Mouse (Mus musculus) forebrain, embryonic 14.5 days (tissue): Measurements from ENCODE around the gene Eprs. TPM values are rescaled to one million over a fixed set of nuclear protein-coding genes. Genes with fewer than 3 reads are reported as not detected.
A peak's percentile ranks its signal among the peaks of the same experiment; 100 is the strongest.

Experiments used
- ATAC-seq: fragments of 200-750 bp; cut with Nextera tagmentation; 2 replicates; pipeline ENCODE4 v1.8.0; 2017; ENCODE audit warnings: mild to moderate bottlenecking, moderate library complexity
- DNase-seq: peaks from one replicate; pipeline ENCODE4 v3.0.0-alpha.2; 2015; ENCODE audit warnings: low spot score
- H3K27ac ChIP-seq: fragments of 300-500 bp; sonication (generic); 2 replicates; pipeline ENCODE4 v1.5.1; 2014; ENCODE audit warnings: low read depth, mild to moderate bottlenecking, control low read depth, low read length, moderate library complexity
- H3K27me3 ChIP-seq: fragments of 300-500 bp; sonication (generic); replicated peaks from 2 replicates; pipeline ENCODE4 v1.6.1; 2014; ENCODE audit warnings: low read length, control low read depth, mixed read lengths; ENCODE audit not compliant: control insufficient read depth, insufficient read depth
- H3K36me3 ChIP-seq: fragments of 300-500 bp; sonication (generic); 2 replicates; pipeline ENCODE4 v1.6.1; 2014; ENCODE audit warnings: low read length, control low read depth; ENCODE audit not compliant: control insufficient read depth, insufficient read depth
- H3K4me1 ChIP-seq: fragments of 300-500 bp; sonication (generic); 2 replicates; pipeline ENCODE4 v1.6.1; 2014; ENCODE audit warnings: antibody characterized with exemption, low read length, control low read depth; ENCODE audit not compliant: control insufficient read depth, insufficient read depth
- H3K4me2 ChIP-seq: fragments of 300-500 bp; sonication (generic); 2 replicates; pipeline ENCODE4 v1.6.1; 2014; ENCODE audit warnings: mild to moderate bottlenecking, control low read depth, low read length
- H3K4me3 ChIP-seq: fragments of 300-500 bp; sonication (generic); 2 replicates; pipeline ENCODE4 v1.5.1; 2014; ENCODE audit warnings: low read depth, low read length, control low read depth
- H3K9ac ChIP-seq: fragments of 300-500 bp; sonication (generic); 2 replicates; pipeline ENCODE4 v1.6.1; 2014; ENCODE audit warnings: mild to moderate bottlenecking, low read length, control low read depth, moderate library complexity
- H3K9me3 ChIP-seq: fragments of 300-500 bp; sonication (generic); replicated peaks from 2 replicates; pipeline ENCODE4 v1.6.1; 2016; ENCODE audit warnings: low read length, control low read depth, mixed read lengths; ENCODE audit not compliant: control insufficient read depth
- WGBS: fragments of 180-500 bp; shearing (Covaris S2); extraction: QIAGEN DNeasy Blood & Tissue Kit; methylation state at CpG from one replicate; pipeline ENCODE4 v1.1.7; 2014; 5-methylcytosine and 5-hydroxymethylcytosine counted together
- polyA plus RNA-seq: library from polyadenylated mRNA; unstranded; fragments of >200 nt; fragmentation: Nextera tagmentation; extraction: Ambion mirVana; gene quantifications from 2 replicates; pipeline ENCODE4 v1.2.1, GENCODE M21; 2014

Gene Eprs
- polyA plus RNA-seq, 1 experiment from 2014 or later, result 142 TPM

DNA sequence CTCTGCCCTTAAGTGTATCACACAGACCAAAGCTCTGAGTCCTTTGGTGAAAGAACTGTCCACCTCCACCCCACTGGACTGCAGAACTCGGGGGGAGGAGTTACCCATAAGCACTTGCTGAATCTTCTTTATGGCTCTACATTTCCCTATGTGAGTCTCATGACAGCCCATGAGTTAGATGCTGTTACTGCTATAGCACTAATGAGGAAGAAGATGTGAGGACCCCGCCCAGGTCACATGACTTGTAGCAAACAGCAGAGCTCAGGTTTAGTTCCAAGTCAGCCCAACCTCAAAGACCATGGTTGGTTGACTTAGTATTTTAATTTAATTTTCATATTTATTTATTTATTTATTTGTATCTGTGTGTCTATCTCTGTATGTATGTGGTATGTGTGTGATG, 86.9 kb downstream of the Eprs start:
- DNase-seq (no peak), ATAC-seq (no peak)
- Histone ChIP-seq H3K27me3 (no peaks in the 10 kb centered on the region; the same call in 1 of the 2 replicates), H3K9me3 (no peaks in the 10 kb centered on the region), H3K4me2 (no peak overlapping the region), H3K4me1 (no peaks in the 10 kb centered on the region), H3K36me3 (no peaks in the 10 kb centered on the region), H3K4me3 (no peak overlapping the region), H3K27ac (no peak overlapping the region), H3K9ac (no peak overlapping the region)
- WGBS, result 86% methylated on average over 2 of the region's 2 CpGs

DNA sequence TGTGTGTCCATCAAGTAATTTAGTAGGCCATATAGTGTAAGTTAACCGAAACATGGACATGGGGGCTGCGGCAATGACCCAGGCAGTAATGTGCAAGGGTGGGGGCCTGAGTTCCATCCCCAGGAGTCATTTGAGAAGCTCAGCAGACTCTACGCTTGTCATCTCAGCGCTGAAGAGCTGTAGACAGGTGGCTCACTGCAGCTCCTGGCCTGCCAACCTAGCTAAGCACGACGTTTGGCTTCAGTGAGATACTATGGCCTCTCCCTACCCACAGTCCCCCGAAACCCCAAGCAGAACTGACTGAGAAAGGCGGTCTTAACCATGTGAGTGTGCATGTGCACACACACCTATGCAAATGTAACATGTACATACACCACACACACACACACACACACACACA, 88.2 kb downstream of the Eprs start:
- H3K27ac ChIP-seq, result no peak overlapping the region
- no peaks in the 10 kb centered on the region; the same call in 1 of the 2 replicates for H3K27me3 ChIP-seq
- no peaks in the 10 kb centered on the region for H3K4me1 ChIP-seq
- 87% methylated on average over 8 of the region's 8 CpGs for WGBS
- H3K4me3 ChIP-seq, result no peak overlapping the region
- no peak for ATAC-seq
- no peaks in the 10 kb centered on the region for H3K36me3 ChIP-seq
- no peak overlapping the region for H3K4me2 ChIP-seq
- H3K9me3 ChIP-seq, result no peaks in the 10 kb centered on the region
- H3K9ac ChIP-seq, result no peak overlapping the region
- no peak for DNase-seq

DNA sequence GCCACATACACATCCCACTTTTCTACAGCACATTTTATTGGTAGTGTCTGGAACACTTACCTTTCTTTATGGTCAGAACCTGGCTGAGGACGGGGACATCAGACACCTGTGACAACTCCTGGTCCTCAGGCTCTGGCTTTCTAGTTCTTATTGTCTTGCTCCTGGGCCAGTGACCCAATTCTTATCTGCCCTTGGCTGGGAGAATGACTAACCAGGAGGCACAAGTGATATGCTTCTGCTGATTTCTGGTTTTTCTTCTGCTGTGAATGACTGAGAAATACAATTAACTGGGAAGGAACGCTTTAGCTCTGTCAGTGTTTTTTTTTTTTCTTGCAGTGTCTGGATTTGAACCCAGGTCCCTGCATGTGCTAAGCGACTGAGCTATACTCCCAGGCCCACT, 88.7 kb downstream of the Eprs start:
- H3K9ac ChIP-seq, result no peak overlapping the region
- ATAC-seq (no peak), DNase-seq (no peak)
- no peak overlapping the region for H3K4me2 ChIP-seq
- 88% methylated on average over 3 of the region's 3 CpGs for WGBS
- H3K4me1 ChIP-seq, result no peaks in the 10 kb centered on the region
- H3K4me3 ChIP-seq, result no peak overlapping the region
- H3K9me3 ChIP-seq, result no peaks in the 10 kb centered on the region
- no peak overlapping the region for H3K27ac ChIP-seq
- H3K36me3 ChIP-seq, result no peaks in the 10 kb centered on the region
- H3K27me3 ChIP-seq, result no peaks in the 10 kb centered on the region; the same call in 1 of the 2 replicates

DNA sequence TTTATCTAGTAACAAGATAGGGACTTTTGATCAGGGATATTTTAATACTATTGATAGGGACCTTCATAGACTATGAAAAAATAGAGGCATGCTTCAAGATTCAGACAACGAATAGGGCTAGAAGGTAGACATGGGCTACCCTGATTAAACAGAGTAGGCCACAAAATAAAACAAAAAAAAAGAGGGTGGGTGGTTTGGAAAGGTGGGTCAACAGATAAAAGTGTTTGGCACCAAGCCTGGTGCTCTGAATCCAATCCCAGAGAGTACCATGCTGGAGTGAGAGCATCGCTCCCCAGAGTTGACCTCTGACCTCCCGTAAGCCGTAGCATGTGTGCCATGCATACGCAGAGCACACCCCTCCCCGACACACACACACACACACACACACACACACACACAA, 89.6 kb downstream of the Eprs start:
- Histone ChIP-seq H3K9ac (no peak overlapping the region), H3K27ac (no peak overlapping the region), H3K4me2 (no peak overlapping the region), H3K36me3 (no peaks in the 10 kb centered on the region), H3K4me1 (0 out of 2 replicates have a peak, but pooled peaks cover under 1% of the 10 kb centered on the region), H3K4me3 (no peak overlapping the region), H3K27me3 (no peaks in the 10 kb centered on the region; the same call in 1 of the 2 replicates), H3K9me3 (no peaks in the 10 kb centered on the region)
- WGBS, result 95% methylated on average over 6 of the region's 6 CpGs
- ATAC-seq (no peak), DNase-seq (no peak)

DNA sequence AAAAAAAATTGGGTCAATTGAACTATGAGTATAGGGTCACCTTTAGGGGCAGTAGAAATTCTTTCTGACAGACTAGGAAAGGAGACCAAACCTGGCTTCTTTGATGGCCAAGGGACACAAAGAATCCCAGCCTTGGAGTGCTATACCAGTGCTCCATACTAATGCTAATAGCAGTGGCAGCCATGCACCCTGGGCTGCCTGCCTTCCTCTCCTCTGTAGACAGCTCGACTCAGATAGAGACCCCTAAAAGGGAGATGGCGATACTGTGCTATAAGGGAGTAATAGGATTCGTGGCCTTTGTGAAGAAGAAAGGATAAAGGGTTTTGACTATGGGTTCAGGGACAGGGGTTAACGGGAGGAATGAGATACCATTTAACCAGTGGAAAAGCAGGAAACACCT, 91.3 kb downstream of the Eprs start:
- peak overlapping the region; percentile 72 for H3K4me3 ChIP-seq
- no peaks in the 10 kb centered on the region for H3K9me3 ChIP-seq
- 0 out of 2 replicates have a peak, but pooled peaks cover 4% of the 10 kb centered on the region for H3K4me1 ChIP-seq
- peak; percentile 37; the same call in 1 of the 2 replicates for ATAC-seq
- H3K36me3 ChIP-seq, result no peaks in the 10 kb centered on the region
- no peak overlapping the region for H3K27ac ChIP-seq
- H3K4me2 ChIP-seq, result peak overlapping the region; percentile 90
- 33% methylated on average over 4 of the region's 4 CpGs for WGBS
- no peaks in the 10 kb centered on the region; the same call in 1 of the 2 replicates for H3K27me3 ChIP-seq
- DNase-seq, result no peak
- peak overlapping the region; percentile 95; the same call in 1 of the 2 replicates for H3K9ac ChIP-seq

DNA sequence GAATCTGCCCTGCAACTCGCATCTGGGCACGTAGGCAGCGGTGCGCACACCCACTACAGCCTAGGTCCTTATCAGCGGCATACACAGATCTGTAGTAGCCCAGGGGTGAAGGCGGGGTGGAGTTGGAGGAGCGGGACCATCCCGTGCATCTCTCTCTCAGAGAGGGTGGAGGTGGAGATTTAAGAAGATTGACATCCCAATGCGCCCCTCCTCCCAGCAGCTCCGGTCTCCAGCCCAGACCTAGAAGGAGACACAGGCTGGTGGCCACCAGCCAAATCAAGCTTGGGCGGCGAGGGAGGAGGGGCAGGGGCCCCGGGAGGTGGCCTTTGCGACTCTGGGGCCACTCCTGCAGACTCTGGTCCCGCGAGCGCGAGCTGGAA, 91.7 kb downstream of the Eprs start, which contains the start of gene Slc30a10:
TSS of gene Slc30a10 (plus strand) at position 274 of the 380 bp plus-strand sequence.
- Histone ChIP-seq H3K9me3 (no peaks in the 10 kb centered on the region), H3K9ac (peak within 1 kb of the TSS; percentile 95), H3K27me3 (no peaks in the 10 kb centered on the region; the same call in 1 of the 2 replicates), H3K27ac (peak within 1 kb of the TSS; percentile 72), H3K4me3 (peak within 1 kb of the TSS; percentile 72), H3K36me3 (no peaks in the 10 kb centered on the region), H3K4me1 (0 out of 2 replicates have a peak, but pooled peaks cover 4% of the 10 kb centered on the region), H3K4me2 (peak within 1 kb of the TSS; percentile 90)
- DNase-seq (peak; percentile 87), ATAC-seq (peak; percentile 90)
- WGBS, result 2% methylated on average over 18 of the region's 18 CpGs

DNA sequence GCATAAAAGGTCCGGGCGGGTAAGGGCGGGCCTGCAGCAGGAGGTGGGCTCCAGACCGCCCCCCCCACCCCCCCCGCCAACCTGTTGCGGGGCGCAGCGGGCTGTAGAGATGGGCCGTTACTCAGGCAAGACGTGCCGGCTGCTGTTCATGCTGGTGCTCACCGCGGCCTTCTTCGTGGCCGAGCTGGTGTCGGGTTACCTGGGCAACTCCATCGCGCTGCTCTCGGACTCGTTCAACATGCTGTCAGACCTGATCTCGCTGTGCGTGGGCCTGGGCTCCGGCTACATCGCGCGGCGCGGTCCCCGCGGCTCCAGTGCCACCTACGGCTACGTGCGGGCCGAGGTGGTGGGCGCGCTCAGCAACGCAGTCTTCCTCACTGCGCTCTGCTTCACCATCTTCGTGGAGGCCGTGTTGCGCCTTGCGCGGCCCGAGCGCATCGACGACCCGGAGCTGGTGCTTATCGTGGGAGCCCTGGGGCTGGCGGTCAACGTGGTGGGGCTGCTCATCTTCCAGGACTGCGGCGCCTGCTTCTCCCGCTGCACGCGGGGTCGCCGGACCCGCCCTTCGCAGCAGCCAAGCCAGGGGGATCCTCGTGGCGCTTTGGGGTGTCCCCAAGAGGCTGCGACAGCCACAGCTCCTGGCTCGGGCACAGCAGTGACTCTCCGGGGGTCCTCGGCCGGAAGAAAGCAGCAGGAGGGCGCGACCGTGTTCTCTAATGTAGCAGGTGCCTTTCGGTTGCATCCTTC, 92.3 kb downstream of the Eprs start:
- DNase-seq (peak; percentile 45), ATAC-seq (peak; percentile 70)
- Histone ChIP-seq H3K4me3 (peak overlapping the region; percentile 72), H3K27ac (peak overlapping the region; percentile 72), H3K4me2 (peak overlapping the region; percentile 90), H3K9me3 (no peaks in the 10 kb centered on the region), H3K36me3 (no peaks in the 10 kb centered on the region), H3K9ac (peak overlapping the region; percentile 95), H3K4me1 (0 out of 2 replicates have a peak, but pooled peaks cover 4% of the 10 kb centered on the region), H3K27me3 (no peaks in the 10 kb centered on the region; the same call in 1 of the 2 replicates)
- WGBS, result under 1% methylated on average over 67 of the region's 71 CpGs

DNA sequence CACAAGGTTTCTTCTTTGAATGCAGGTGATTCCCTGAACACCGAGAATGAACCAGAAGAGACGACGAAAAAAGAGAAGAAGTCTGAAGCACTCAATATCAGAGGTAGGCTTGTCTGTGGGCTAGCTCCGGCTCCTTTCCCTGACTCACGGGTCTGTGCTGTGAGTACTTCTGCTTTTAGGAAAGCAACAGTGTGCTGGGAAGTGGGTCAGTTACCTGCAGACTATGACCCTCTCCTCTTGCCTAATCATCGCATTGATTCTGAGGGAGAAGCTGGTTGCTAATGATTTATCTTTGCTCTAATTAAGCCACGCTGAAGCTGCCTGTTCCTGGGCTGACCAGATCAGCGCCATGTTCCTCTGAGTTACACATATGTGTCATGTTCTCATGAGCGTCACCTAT, 93.5 kb downstream of the Eprs start:
- Histone ChIP-seq H3K4me2 (peak overlapping the region; percentile 90), H3K27ac (no peak overlapping the region), H3K27me3 (no peaks in the 10 kb centered on the region; the same call in 1 of the 2 replicates), H3K4me3 (peak overlapping the region; percentile 72), H3K36me3 (no peaks in the 10 kb centered on the region), H3K9me3 (no peaks in the 10 kb centered on the region), H3K9ac (peak overlapping the region; percentile 95), H3K4me1 (0 out of 2 replicates have a peak, but pooled peaks cover 4% of the 10 kb centered on the region)
- DNase-seq, result no peak
- 88% methylated on average over 9 of the region's 9 CpGs for WGBS
- no peak for ATAC-seq

DNA sequence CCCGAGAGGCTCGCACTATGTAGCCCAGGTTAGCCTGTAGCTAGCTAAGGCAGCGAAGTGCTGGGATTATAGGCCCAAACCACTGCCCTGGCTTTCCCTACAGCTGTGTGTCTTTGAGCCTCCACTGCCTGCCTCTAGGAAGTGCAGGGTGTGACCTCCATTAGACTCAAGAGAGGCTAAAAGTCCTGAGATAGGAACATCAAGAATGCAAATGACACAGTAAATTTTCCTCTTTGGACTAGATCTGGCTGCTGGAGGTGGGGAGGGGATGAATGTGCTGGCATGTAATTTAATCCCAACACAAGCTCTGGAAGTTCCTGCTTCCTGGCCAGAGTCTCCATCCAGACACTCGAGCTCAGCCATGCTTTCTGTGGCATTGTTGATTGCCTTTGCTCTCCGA, 97.3 kb downstream of the Eprs start:
- H3K4me1 ChIP-seq, result 0 out of 2 replicates have a peak, but pooled peaks cover 4% of the 10 kb centered on the region
- H3K9me3 ChIP-seq, result no peaks in the 10 kb centered on the region
- no peak for ATAC-seq
- H3K9ac ChIP-seq, result no peak overlapping the region
- no peak overlapping the region for H3K4me3 ChIP-seq
- peaks cover 22% of the 10 kb centered on the region; the same call in 1 of the 2 replicates for H3K36me3 ChIP-seq
- H3K4me2 ChIP-seq, result no peak overlapping the region
- no peak for DNase-seq
- WGBS, result 89% methylated on average over 5 of the region's 5 CpGs
- no peaks in the 10 kb centered on the region for H3K27me3 ChIP-seq
- H3K27ac ChIP-seq, result no peak overlapping the region
